27 mouse cellular contexts compared by ENCODE assay signal in the genomic region with DNA sequence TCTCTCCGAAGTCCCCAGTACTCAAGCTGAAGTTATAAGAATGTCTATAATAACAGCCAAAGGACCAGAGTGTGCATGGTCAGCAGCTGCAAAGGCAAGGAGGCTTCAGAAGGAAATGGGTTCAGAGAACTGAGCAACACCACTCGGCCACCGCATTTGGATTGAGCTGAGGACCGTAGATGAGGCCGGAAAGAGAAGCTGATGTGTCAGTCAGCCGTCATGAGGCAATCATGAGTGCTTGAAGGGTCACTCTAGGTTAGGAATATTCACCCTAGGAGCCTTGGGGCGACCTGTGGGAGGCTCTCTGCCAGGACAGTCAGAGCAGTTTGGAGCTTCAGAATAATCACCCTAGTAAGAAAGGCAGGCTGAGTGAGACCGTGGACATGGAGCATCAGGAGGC. TPM values are rescaled to one million over a fixed set of nuclear protein-coding genes. Genes with fewer than 3 reads are reported as not detected.
DNase-seq lines count a peak whose midpoint lies in the region; ATAC-seq and TF ChIP-seq lines count a peak whose summit lies in the region.
"Had no signal": no experiment of that assay in that cellular context is flagged by ENCODE, and none has a peak within 500 bp of the region (broad histone marks: within the 10 kb centered on the region; RNA-seq: fewer than 3 reads in every experiment).

No protein-coding gene starts in this region.

- no peak for TF ChIP-seq CTCF in heart, postnatal 0 days (IDR thresholded peaks at IDR 0.05; ENCODE audit: low read depth)
- no peak for TF ChIP-seq CTCF in liver, postnatal 0 days (IDR thresholded peaks at IDR 0.05; ENCODE audit: low read depth)
- TF ChIP-seq CTCF in small intestine, adult 2 months (IDR thresholded peaks at IDR 0.05; ENCODE audit: extremely low read depth, insufficient read length, insufficient replicate concordance, low read depth, low read length), result no peak

- H3K4me3 ChIP-seq in heart, postnatal 0 days (ENCODE audit: low read depth, low read length), result no peak overlapping the region
- H3K4me3 ChIP-seq in liver, postnatal 0 days (ENCODE audit: low read depth, low read length), result no peak overlapping the region
- no peak overlapping the region for H3K4me3 ChIP-seq in small intestine, adult 2 months (ENCODE audit: low read depth, low read length)
- H3K4me3 ChIP-seq: forebrain, embryonic 10.5 days; hindbrain, embryonic 12.5 days; midbrain, embryonic 15.5 days; neural tube, embryonic 15.5 days had no signal

- H3K36me3 ChIP-seq in heart, postnatal 0 days (replicated peaks; ENCODE audit: control insufficient read depth, insufficient read depth, low read length), result no peaks in the 10 kb centered on the region
- no peaks in the 10 kb centered on the region for H3K36me3 ChIP-seq in liver, postnatal 0 days (replicated peaks; ENCODE audit: insufficient read depth, low read length)
- no peaks in the 10 kb centered on the region for H3K36me3 ChIP-seq in small intestine, adult 2 months (ENCODE audit: control insufficient read depth, insufficient read depth, low read length)
- H3K36me3 ChIP-seq: midbrain, embryonic 15.5 days; neural tube, embryonic 15.5 days had no signal

- no peak for TF ChIP-seq POLR2A in small intestine, adult 2 months (IDR thresholded peaks at IDR 0.05; ENCODE audit: low read depth, low read length)

- H3K4me1 ChIP-seq in heart, postnatal 0 days (ENCODE audit: control insufficient read depth, insufficient read depth), result no peaks in the 10 kb centered on the region
- H3K4me1 ChIP-seq in liver, postnatal 0 days (ENCODE audit: insufficient read depth), result peaks cover 8% of the 10 kb centered on the region
- no peaks in the 10 kb centered on the region; the same call in 1 of the 2 replicates for H3K4me1 ChIP-seq in small intestine, adult 2 months (ENCODE audit: control insufficient read depth, insufficient read depth, insufficient read length, low read length)
- H3K4me1 ChIP-seq: forebrain, embryonic 10.5 days; hindbrain, embryonic 12.5 days; midbrain, embryonic 15.5 days; neural tube, embryonic 15.5 days had no signal

- H3K27ac ChIP-seq in heart, postnatal 0 days (ENCODE audit: low read depth), result peak overlapping the region; percentile 38; the same call in 1 of the 2 replicates
- H3K27ac ChIP-seq in liver, postnatal 0 days (ENCODE audit: low read depth), result peak overlapping the region; percentile 76
- H3K27ac ChIP-seq in small intestine, adult 2 months (ENCODE audit: insufficient read depth, low read depth, low read length), result peak overlapping the region; percentile 61
- H3K27ac ChIP-seq: forebrain, embryonic 10.5 days; hindbrain, embryonic 12.5 days; midbrain, embryonic 15.5 days; neural tube, embryonic 15.5 days had no signal

- no peak overlapping the region for H3K4me2 ChIP-seq in heart, postnatal 0 days (ENCODE audit: low read depth, low read length)
- no peak overlapping the region for H3K4me2 ChIP-seq in liver, postnatal 0 days (ENCODE audit: low read depth, low read length)
- H3K4me2 ChIP-seq: hindbrain, embryonic 12.5 days; midbrain, embryonic 15.5 days; neural tube, embryonic 15.5 days had no signal

- intact Hi-C loops in left cerebral cortex, postnatal 10 days (cut with DNase I), result no loop called here

- WGBS in heart, postnatal 0 days, result 85% methylated on average over 8 of the region's 8 CpGs
- 70% methylated on average over 8 of the region's 8 CpGs for WGBS in liver, postnatal 0 days (ENCODE audit: insufficient replicate concordance)
- WGBS in small intestine, adult 2 months, result 89% methylated on average over 8 of the region's 8 CpGs

- H3K9me3 ChIP-seq in heart, postnatal 0 days (replicated peaks; ENCODE audit: control insufficient read depth, low read length), result no peaks in the 10 kb centered on the region
- H3K9me3 ChIP-seq in liver, postnatal 0 days (ENCODE audit: low read length), result no peaks in the 10 kb centered on the region
- H3K9me3 ChIP-seq: hindbrain, embryonic 12.5 days; megakaryocyte, embryonic 14.5 days; midbrain, embryonic 15.5 days; neural tube, embryonic 15.5 days had no signal

- TF ChIP-seq EP300 in heart, postnatal 0 days (IDR thresholded peaks at IDR 0.05; ENCODE audit: low read depth), result no peak
- TF ChIP-seq EP300 in liver, postnatal 0 days (IDR thresholded peaks at IDR 0.05; ENCODE audit: low read depth), result no peak

- no peak for ATAC-seq in heart, postnatal 0 days (ENCODE audit: insufficient read depth, low read depth)
- peak; percentile 56 for ATAC-seq in liver, postnatal 0 days
- ATAC-seq: lung, postnatal 0 days; midbrain, embryonic 15.5 days had no signal

- no peaks in the 10 kb centered on the region for H3K27me3 ChIP-seq in heart, postnatal 0 days (ENCODE audit: control insufficient read depth, insufficient read depth, low read length)
- no peaks in the 10 kb centered on the region for H3K27me3 ChIP-seq in liver, postnatal 0 days (ENCODE audit: insufficient read depth, low read length)
- no peaks in the 10 kb centered on the region for H3K27me3 ChIP-seq in small intestine, adult 2 months (ENCODE audit: control insufficient read depth, insufficient read depth, low read length)
- H3K27me3 ChIP-seq: CH12.LX; hindbrain, embryonic 12.5 days; megakaryocyte, embryonic 14.5 days; midbrain, embryonic 15.5 days; neural tube, embryonic 15.5 days had no signal

- DNase-seq in heart, postnatal 0 days (ENCODE audit: low spot score), result no peak
- no peak for DNase-seq in heart, adult 8-10 months (ENCODE audit: low spot score)
- DNase-seq in thymus, postnatal 25 days, result peak; percentile 18
- no peak for DNase-seq in thymus, adult 18-20 months
- no peak for DNase-seq in liver, postnatal 0 days
- no peak for DNase-seq in adrenal gland, postnatal 14 days
- no peak for DNase-seq in left cerebral cortex, postnatal 10 days (ENCODE audit: extremely low spot score in 1 of 2, low spot score in 2 of 2)
- DNase-seq: cerebellum, postnatal 36 days; gastrocnemius, postnatal 10 days; kidney, adult 2 months; kidney, postnatal 36 days; right cerebral cortex, postnatal 14 days had no signal

- no peak overlapping the region for H3K9ac ChIP-seq in heart, postnatal 0 days (replicated peaks; ENCODE audit: low read depth, low read length)
- H3K9ac ChIP-seq in liver, postnatal 0 days (replicated peaks), result no peak overlapping the region; the same call in 1 of the 2 replicates
- H3K9ac ChIP-seq: hindbrain, embryonic 12.5 days; midbrain, embryonic 15.5 days; neural tube, embryonic 15.5 days had no signal

RNA-seq across cellular contexts. Expression of gene Phxr2, which starts 55.4 kb away (rescaled TPM):
- total RNA-seq in heart, postnatal 0 days (2014; rRNA removed; ENCODE audit: low replicate concordance), result not detected in 2 replicates
- polyA plus RNA-seq in heart, postnatal 0 days (2015; fragmentation: Nextera tagmentation; extraction: Ambion mirVana), result not detected in 2 replicates
- not detected for total RNA-seq in heart, adult 8-10 months (2022)
- polyA plus RNA-seq in liver, postnatal 0 days (2015; fragmentation: Nextera tagmentation; extraction: Ambion mirVana), result not detected in 2 replicates
- not detected in 2 replicates for polyA plus RNA-seq in small intestine, adult 2 months (2012; rRNA removed)
- total RNA-seq in adrenal gland, postnatal 14 days (2021), result not detected in 2 replicates
- not detected for total RNA-seq in left cerebral cortex, postnatal 10 days (2021)
- total RNA-seq: CH12.LX; gastrocnemius, postnatal 10 days; layer of hippocampus, postnatal 14 days; left cerebral cortex, postnatal 25 days; MEL had no signal
- polyA plus RNA-seq: forebrain, embryonic 10.5 days; heart, embryonic 16.5 days; inflammation-experienced regulatory T-cells, adult 6 months; kidney, adult 2 months; limb, embryonic 14.5 days; lung, postnatal 0 days; midbrain, embryonic 15.5 days; neural tube, embryonic 15.5 days; stomach, embryonic 16.5 days had no signal
